Mouse (Mus musculus) spleen, adult 10 weeks (tissue): ENCODE data around the gene Nsa2. TPM values are rescaled to one million over a fixed set of nuclear protein-coding genes. Genes with fewer than 3 reads are reported as not detected.

Experiments used
- polyA plus RNA-seq: library from polyadenylated mRNA; stranded (reverse); fragments of 350-450 nt; fragmentation: Illumina TruSeq; extraction: RNeasy Lipid Tissue Mini Kit (QIAGEN cat#74804); gene quantifications from one replicate; pipeline ENCODE4 v1.2.3, GENCODE M21; 2015; ENCODE audit warnings: low replicate concordance; ENCODE audit not compliant: insufficient read depth

Nsa2 gene
- polyA plus RNA-seq = 366 TPM

DNA sequence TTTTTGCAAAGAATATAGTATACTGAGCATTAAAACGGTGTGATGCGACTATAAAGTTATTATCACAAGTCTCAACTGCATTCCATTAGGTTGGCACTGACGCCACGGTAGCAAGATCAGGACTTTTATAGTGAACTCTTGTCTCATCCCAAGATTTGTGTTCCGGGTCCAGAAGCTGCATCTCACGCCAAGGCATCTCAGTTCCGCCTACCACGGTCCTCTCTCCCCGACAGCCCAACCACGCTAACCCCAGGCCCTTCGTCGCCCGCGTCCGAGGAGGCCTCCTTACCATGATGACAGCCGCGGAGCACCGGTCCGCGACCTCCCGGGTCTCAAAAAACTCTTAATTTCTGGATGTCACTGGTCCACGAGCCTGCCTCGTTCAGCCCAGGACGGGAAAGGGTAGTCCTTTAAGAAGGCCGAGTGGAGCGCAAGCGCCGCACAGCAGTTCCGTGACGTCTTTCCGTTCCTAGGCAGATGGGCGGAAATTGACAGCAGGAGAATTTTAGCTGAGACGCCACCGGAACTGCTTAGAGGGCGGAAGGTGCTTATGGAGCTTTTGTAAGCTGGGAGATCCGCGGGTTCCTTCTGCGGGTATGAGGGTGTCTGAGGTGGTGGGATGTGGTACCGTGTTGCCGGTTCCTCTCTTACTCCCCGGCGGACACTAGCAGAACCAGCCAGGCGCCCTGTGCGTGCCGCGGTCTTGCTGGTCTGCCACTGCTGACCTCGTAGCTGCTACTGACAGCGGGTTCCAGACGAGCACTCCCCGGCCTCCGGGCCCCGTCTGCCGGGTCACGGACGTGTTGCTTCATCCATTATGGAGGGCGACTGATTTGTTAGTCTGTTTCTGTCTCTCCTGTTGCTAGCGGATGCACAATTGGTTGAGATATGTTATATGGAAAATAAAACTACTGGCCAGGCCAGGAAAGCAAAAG is at the start of gene Nsa2, which contains the start of gene Gfm2:
Gene Nsa2 (minus strand): TSS at position 472 of the 935 bp plus-strand sequence.
Gene Gfm2 (plus strand): TSS at position 472 of the 935 bp plus-strand sequence.

DNA sequence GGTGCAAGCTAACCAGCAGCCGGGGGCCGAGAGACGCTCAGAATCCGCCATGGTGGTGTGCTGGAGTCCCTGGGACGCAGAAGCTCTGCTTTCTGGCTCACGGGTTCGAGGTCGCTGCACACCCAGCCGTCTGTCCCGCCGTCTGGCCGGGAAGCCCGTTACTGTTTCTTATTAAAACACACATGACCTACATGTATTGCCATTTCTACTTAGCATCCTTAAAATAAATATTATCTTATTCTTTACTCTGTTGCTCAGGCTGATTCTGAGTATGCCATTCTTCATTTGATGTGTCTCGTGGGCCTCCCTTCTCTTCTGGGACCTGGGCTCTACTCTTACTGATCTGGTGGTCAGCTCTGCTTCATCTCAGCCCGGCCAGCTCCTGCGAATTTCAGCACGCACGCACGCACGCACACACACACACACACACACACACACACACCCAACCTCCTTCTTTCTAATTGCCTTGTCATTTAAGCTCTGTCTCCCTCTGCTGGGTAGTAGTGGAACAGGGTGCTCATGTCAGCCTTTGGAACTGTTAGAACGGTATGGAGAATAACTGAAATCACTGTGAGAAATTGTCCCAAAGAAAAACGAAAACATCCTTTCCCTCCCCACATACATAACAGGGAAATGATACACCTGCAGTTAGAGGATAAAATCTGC is 38.4 kb downstream of the Nsa2 start, which contains the start of gene Gm6169:
Gene Gm6169 (minus strand): TSS at position 51 of the 666 bp plus-strand sequence.

Other genes with a start within 250 kb of the Nsa2 start
- 0.33 TPM for gene Gcnt4, start 213.2 kb downstream of the Nsa2 start, polyA plus RNA-seq
- gene 1700029F12Rik, start 103.6 kb downstream of the Nsa2 start, polyA plus RNA-seq = not detected
- 0.07 TPM for gene Fam169a, start 70.7 kb downstream of the Nsa2 start, polyA plus RNA-seq
- 0.61 TPM for gene Gm6169, start 38.7 kb downstream of the Nsa2 start, polyA plus RNA-seq
- 43.3 TPM for gene Gfm2, start within 50 bp of the Nsa2 start, polyA plus RNA-seq
- 155 TPM for gene Hexb, start 60.4 kb upstream of the Nsa2 start, polyA plus RNA-seq
- gene Enc1, start 103.2 kb upstream of the Nsa2 start, polyA plus RNA-seq = 10.3 TPM